Mouse (Mus musculus): Measurements from ENCODE around the gene Slc35b4. TPM values are rescaled to one million over a fixed set of nuclear protein-coding genes. Genes with fewer than 3 reads are reported as not detected.

Slc35b4 gene
- polyA plus RNA-seq, 1 experiment from 2014 or later = 56.6 TPM

DNA sequence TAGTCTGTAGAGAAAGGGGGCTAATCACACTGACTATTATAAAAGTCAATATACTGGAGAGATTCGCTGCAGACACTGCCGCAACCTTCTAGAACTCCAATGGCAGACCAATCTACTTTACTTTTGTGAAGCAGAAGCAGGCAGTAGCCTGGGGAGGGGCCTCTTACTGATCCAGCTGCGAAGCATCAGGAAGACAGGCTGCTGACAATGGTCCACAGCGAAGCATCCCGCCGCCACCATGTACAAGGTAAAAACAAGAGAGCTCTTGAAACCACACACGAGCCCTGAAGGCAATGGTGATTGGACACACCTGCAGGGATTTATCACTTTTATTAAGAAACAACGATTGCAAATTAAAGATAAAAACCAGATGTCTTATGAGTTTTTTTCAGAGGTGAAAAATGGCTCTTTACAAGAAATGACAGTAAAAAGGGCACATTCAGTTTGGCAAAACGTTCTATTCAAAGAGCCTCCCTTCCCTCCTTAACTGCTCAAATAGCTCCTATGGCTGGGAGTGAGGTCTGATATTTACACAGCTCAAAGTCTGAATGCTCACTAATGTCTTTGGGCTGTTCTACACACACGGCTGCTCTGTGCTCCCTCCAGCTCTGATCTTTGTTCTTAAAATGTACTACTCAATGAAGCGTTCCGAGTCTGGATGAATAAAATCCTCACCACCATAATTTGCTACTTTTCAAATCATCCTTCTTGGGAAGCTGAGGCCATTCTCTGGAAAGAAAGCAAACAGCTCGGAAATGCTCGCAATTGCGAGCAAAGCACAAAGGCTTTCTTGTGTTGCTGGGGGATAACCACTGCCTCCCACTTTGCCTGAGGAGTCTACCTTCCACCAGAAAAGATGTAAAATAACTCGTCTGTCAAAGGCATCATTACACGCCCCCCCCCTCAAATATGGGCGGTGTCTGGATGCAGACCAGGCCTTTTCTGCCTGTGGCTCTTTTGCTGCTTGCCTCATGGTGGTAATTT lies 23.6 kb downstream of the Slc35b4 start:
- WGBS = 31% methylated on average over 18 of the region's 18 CpGs
- peaks cover 32% of the 10 kb centered on the region for H3K4me1 ChIP-seq (ENCODE audit: control insufficient read depth, insufficient read depth, low read length)
- peak; percentile 61 for DNase-seq (ENCODE audit: low spot score)
- H3K4me2 ChIP-seq (ENCODE audit: low read depth, low read length) = peak overlapping the region; percentile 14
- H3K9ac ChIP-seq (ENCODE audit: low read depth, low read length) = no peak overlapping the region
- no peaks in the 10 kb centered on the region for H3K27me3 ChIP-seq (replicated peaks; ENCODE audit: control insufficient read depth, insufficient read depth, low read length)
- no peak overlapping the region for H3K4me3 ChIP-seq (ENCODE audit: low read depth, low read length)
- ATAC-seq (ENCODE audit: low read depth) = peak; percentile 42; the same call in 1 of the 2 replicates
- no peaks in the 10 kb centered on the region for H3K9me3 ChIP-seq (ENCODE audit: control insufficient read depth, low read length)
- peaks cover 22% of the 10 kb centered on the region for H3K36me3 ChIP-seq (ENCODE audit: control insufficient read depth, insufficient read depth, low read length)
- peak overlapping the region; percentile 80 for H3K27ac ChIP-seq (replicated peaks; ENCODE audit: low read depth, low read length)

DNA sequence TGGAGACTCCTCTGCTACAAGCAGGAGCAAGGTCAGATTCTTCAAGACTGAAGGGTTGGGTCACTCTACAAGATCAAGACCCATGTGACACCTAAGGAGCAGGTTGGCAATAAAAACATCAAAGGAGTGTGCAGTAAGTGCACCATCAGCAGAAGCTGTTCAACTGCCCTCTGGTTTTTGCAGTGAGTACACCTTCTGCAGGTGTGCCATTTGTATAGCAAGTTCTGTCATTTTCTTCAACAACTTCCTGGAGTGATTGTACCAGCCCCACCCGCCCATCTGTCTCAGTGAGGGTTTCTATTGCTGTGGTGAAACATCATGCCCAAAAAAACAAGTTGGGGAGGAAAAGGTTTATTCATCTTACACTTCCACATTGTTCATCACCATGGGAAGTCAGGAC lies 27.1 kb downstream of the Slc35b4 start:
- Histone ChIP-seq H3K4me2 (ENCODE audit: low read depth, low read length) (no peak overlapping the region), H3K27me3 (replicated peaks; ENCODE audit: control insufficient read depth, insufficient read depth, low read length) (no peaks in the 10 kb centered on the region), H3K9ac (ENCODE audit: low read depth, low read length) (no peak overlapping the region), H3K36me3 (ENCODE audit: control insufficient read depth, insufficient read depth, low read length) (no peaks in the 10 kb centered on the region), H3K4me3 (ENCODE audit: low read depth, low read length) (no peak overlapping the region), H3K27ac (replicated peaks; ENCODE audit: low read depth, low read length) (no peak overlapping the region), H3K4me1 (ENCODE audit: control insufficient read depth, insufficient read depth, low read length) (peaks cover 14% of the 10 kb centered on the region), H3K9me3 (ENCODE audit: control insufficient read depth, low read length) (0 out of 2 replicates have a peak, but pooled peaks cover 5% of the 10 kb centered on the region)
- no peak for DNase-seq (ENCODE audit: low spot score)
- WGBS = 87% methylated on average over 1 of the region's 1 CpGs
- ATAC-seq (ENCODE audit: low read depth) = no peak

DNA sequence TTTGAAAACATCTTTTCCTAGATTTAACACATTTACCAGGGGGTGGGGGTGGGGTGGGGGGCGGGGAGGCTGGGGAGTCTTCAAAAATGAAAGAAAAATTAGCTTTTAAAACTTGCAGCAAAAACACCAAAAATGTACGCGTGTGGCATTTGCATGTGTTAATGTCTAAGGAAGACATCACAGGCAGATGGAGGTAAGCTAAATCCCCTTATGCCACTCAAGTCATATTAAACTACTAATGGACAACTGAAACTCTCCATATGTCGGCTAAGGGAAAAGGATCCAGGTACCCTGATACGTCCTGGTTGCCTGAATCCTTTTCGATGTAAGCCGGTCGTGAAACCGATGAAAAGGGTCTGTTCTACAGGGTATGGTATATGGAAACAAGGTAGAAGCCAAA lies 27.8 kb downstream of the Slc35b4 start:
- no peak overlapping the region for H3K27ac ChIP-seq (replicated peaks; ENCODE audit: low read depth, low read length)
- no peaks in the 10 kb centered on the region for H3K27me3 ChIP-seq (replicated peaks; ENCODE audit: control insufficient read depth, insufficient read depth, low read length)
- H3K4me1 ChIP-seq (ENCODE audit: control insufficient read depth, insufficient read depth, low read length) = peaks cover 11% of the 10 kb centered on the region
- 0 out of 2 replicates have a peak, but pooled peaks cover 5% of the 10 kb centered on the region for H3K9me3 ChIP-seq (ENCODE audit: control insufficient read depth, low read length)
- DNase-seq (ENCODE audit: low spot score) (no peak), ATAC-seq (ENCODE audit: low read depth) (no peak)
- 74% methylated on average over 9 of the region's 9 CpGs for WGBS
- no peak overlapping the region for H3K4me2 ChIP-seq (ENCODE audit: low read depth, low read length)
- H3K4me3 ChIP-seq (ENCODE audit: low read depth, low read length) = no peak overlapping the region
- no peaks in the 10 kb centered on the region for H3K36me3 ChIP-seq (ENCODE audit: control insufficient read depth, insufficient read depth, low read length)
- no peak overlapping the region for H3K9ac ChIP-seq (ENCODE audit: low read depth, low read length)

DNA sequence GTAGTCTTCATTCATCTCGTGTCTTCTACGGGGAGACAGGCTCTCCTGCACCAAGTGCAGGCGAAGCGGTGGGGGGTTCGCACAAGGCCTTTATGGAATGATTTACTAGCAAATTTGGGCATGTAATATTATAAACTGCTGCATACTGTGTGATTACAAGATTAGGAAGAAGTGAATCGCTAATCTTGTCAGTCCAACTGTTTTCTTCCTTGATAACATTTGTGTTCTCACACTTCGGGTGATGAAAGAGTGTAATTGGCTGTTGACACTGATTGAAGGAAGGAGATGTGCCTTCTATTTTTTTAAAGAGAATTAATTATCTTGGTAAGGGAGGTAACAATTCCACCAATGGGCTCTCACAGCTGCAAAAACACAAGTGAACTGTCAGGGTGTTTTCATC lies 28.3 kb downstream of the Slc35b4 start:
- Histone ChIP-seq H3K4me3 (ENCODE audit: low read depth, low read length) (no peak overlapping the region), H3K4me2 (ENCODE audit: low read depth, low read length) (no peak overlapping the region), H3K4me1 (ENCODE audit: control insufficient read depth, insufficient read depth, low read length) (peaks cover 7% of the 10 kb centered on the region), H3K27me3 (replicated peaks; ENCODE audit: control insufficient read depth, insufficient read depth, low read length) (no peaks in the 10 kb centered on the region), H3K9me3 (ENCODE audit: control insufficient read depth, low read length) (0 out of 2 replicates have a peak, but pooled peaks cover 5% of the 10 kb centered on the region), H3K36me3 (ENCODE audit: control insufficient read depth, insufficient read depth, low read length) (no peaks in the 10 kb centered on the region), H3K9ac (ENCODE audit: low read depth, low read length) (no peak overlapping the region), H3K27ac (replicated peaks; ENCODE audit: low read depth, low read length) (no peak overlapping the region)
- no peak for ATAC-seq (ENCODE audit: low read depth)
- no peak for DNase-seq (ENCODE audit: low spot score)
- WGBS = 82% methylated on average over 7 of the region's 7 CpGs

DNA sequence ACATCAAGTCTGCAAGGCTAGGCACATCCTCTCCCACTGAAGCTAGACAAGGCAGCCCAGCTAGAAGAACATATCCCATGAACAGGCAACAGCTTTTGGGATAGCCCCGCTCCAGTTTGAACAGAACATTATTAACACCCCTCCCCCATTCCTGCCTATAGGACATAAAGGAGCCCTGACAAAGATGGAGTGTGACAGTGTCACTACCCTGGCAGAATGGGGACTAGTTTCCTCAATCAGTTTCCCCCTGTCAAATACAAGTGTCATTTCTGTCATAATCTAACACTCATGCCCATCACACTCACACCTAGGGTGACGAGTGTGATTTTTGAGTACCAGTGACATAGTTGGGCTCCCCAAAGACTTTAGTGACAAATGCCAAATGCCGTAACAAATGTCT lies 28.9 kb downstream of the Slc35b4 start:
- Histone ChIP-seq H3K4me2 (ENCODE audit: low read depth, low read length) (no peak overlapping the region), H3K9me3 (ENCODE audit: control insufficient read depth, low read length) (0 out of 2 replicates have a peak, but pooled peaks cover 5% of the 10 kb centered on the region), H3K4me3 (ENCODE audit: low read depth, low read length) (no peak overlapping the region), H3K27me3 (replicated peaks; ENCODE audit: control insufficient read depth, insufficient read depth, low read length) (no peaks in the 10 kb centered on the region), H3K4me1 (ENCODE audit: control insufficient read depth, insufficient read depth, low read length) (peaks cover 5% of the 10 kb centered on the region; the same call in 1 of the 2 replicates), H3K27ac (replicated peaks; ENCODE audit: low read depth, low read length) (no peak overlapping the region), H3K36me3 (ENCODE audit: control insufficient read depth, insufficient read depth, low read length) (no peaks in the 10 kb centered on the region), H3K9ac (ENCODE audit: low read depth, low read length) (no peak overlapping the region)
- DNase-seq (ENCODE audit: low spot score) (no peak), ATAC-seq (ENCODE audit: low read depth) (no peak)
- WGBS = 87% methylated on average over 3 of the region's 3 CpGs

DNA sequence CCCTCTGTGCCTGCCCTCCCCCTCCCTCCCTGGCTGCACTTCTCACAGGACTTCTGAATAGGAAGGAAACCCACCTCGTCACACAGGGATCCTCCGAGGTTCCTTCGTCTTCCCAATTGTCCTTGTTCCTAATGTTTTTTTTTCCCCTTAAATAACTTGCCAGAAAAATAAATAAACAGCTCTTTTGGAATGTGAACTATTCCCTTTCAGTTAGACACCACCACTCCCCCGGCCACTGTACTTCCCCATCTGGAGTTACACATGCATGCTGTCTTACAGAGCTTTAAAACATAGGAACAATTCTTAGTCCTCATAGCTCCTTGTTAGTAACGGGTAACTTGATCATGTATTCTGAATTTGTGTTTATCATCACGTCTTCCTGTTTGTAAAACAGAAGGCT lies 30.9 kb downstream of the Slc35b4 start:
- 51% methylated on average over 6 of the region's 6 CpGs for whole genome bisulfite sequencing
- no peaks in the 10 kb centered on the region for H3K36me3 ChIP-seq (ENCODE audit: control insufficient read depth, insufficient read depth, low read length)
- ATAC-seq (ENCODE audit: low read depth) = no peak
- no peak overlapping the region for H3K27ac ChIP-seq (replicated peaks; ENCODE audit: low read depth, low read length)
- H3K27me3 ChIP-seq (replicated peaks; ENCODE audit: control insufficient read depth, insufficient read depth, low read length) = no peaks in the 10 kb centered on the region
- no peak overlapping the region for H3K4me3 ChIP-seq (ENCODE audit: low read depth, low read length)
- H3K4me1 ChIP-seq (ENCODE audit: control insufficient read depth, insufficient read depth, low read length) = no peaks in the 10 kb centered on the region
- no peak overlapping the region for H3K4me2 ChIP-seq (ENCODE audit: low read depth, low read length)
- DNase-seq (ENCODE audit: low spot score) = no peak
- 0 out of 2 replicates have a peak, but pooled peaks cover 5% of the 10 kb centered on the region for H3K9me3 ChIP-seq (ENCODE audit: control insufficient read depth, low read length)
- H3K9ac ChIP-seq (ENCODE audit: low read depth, low read length) = no peak overlapping the region

DNA sequence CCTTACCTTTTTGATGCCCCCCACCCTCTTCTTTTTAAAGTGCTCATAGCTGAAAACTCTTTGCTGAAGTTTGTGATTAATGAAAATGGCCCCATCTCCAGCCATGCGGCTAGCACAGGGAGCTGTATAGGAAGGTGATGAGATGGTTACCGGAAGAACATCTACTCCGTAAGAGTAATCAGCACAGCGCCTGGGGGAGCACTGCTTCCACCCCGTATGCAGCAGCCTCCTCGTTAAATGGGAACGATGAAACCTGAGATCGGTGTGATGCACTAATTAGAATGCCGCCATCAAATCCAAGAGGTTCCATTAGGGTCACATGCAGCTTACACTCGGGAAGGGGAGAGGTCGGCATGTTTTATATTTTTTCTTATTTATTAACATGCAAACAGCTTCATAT lies 34.0 kb downstream of the Slc35b4 start:
- 57% methylated on average over 11 of the region's 11 CpGs for WGBS
- H3K4me3 ChIP-seq (ENCODE audit: low read depth, low read length) = no peak overlapping the region
- DNase-seq (ENCODE audit: low spot score) = no peak
- H3K4me2 ChIP-seq (ENCODE audit: low read depth, low read length) = no peak overlapping the region
- H3K9me3 ChIP-seq (ENCODE audit: control insufficient read depth, low read length) = 0 out of 2 replicates have a peak, but pooled peaks cover 5% of the 10 kb centered on the region
- H3K4me1 ChIP-seq (ENCODE audit: control insufficient read depth, insufficient read depth, low read length) = no peaks in the 10 kb centered on the region
- no peaks in the 10 kb centered on the region for H3K36me3 ChIP-seq (ENCODE audit: control insufficient read depth, insufficient read depth, low read length)
- no peaks in the 10 kb centered on the region for H3K27me3 ChIP-seq (replicated peaks; ENCODE audit: control insufficient read depth, insufficient read depth, low read length)
- ATAC-seq (ENCODE audit: low read depth) = no peak
- no peak overlapping the region for H3K27ac ChIP-seq (replicated peaks; ENCODE audit: low read depth, low read length)
- H3K9ac ChIP-seq (ENCODE audit: low read depth, low read length) = no peak overlapping the region

DNA sequence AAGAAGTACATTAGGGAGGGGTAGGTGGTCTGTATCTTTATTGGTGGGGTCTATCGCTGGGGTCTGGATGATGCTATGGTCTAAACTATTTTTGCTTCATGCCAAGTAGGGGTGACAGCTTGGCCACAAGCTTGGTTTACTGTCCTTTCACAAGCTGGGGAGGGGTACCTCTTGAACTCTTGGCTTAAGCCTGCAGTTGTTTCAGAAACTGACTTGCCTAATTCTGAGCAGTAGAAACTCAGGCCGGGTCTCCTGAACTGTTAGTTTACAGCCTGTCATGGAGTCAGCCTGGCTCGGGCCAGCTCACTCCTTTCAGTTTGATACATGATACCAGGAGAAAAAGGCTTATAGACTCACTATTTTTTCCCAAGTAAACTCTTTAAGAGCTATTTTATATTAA lies 38.5 kb downstream of the Slc35b4 start:
- ATAC-seq (ENCODE audit: low read depth) = no peak
- WGBS = 64% methylated on average over 3 of the region's 3 CpGs

More for the DNA sequence above, 38.5 kb downstream of the Slc35b4 start:
- no peak overlapping the region for H3K4me2 ChIP-seq (ENCODE audit: low read depth, low read length)
- no peak overlapping the region for H3K4me3 ChIP-seq (ENCODE audit: low read depth, low read length)
- no peaks in the 10 kb centered on the region for H3K4me1 ChIP-seq (ENCODE audit: control insufficient read depth, insufficient read depth, low read length)
- no peak overlapping the region for H3K27ac ChIP-seq (replicated peaks; ENCODE audit: low read depth, low read length)
- H3K9ac ChIP-seq (ENCODE audit: low read depth, low read length) = no peak overlapping the region
- H3K27me3 ChIP-seq (replicated peaks; ENCODE audit: control insufficient read depth, insufficient read depth, low read length) = no peaks in the 10 kb centered on the region
- H3K9me3 ChIP-seq (ENCODE audit: control insufficient read depth, low read length) = no peaks in the 10 kb centered on the region
- no peak for DNase-seq (ENCODE audit: low spot score)
- H3K36me3 ChIP-seq (ENCODE audit: control insufficient read depth, insufficient read depth, low read length) = no peaks in the 10 kb centered on the region
